Mouse (Mus musculus) erythroblast, embryonic 14.5 days (primary cell): Measurements from ENCODE around the gene Flt3l. TPM values are rescaled to one million over a fixed set of nuclear protein-coding genes. Genes with fewer than 3 reads are reported as not detected.
"Not testable (repeated sequence)": the region's sequence is repeated elsewhere in the genome, so short reads cannot be mapped to it uniquely, and the experiment has no call there.

Experiments used
- H3K27me3 ChIP-seq: 2 replicates; pipeline ENCODE4 v1.6.1; 2012; ENCODE audit warnings: inconsistent platforms; ENCODE audit not compliant: control insufficient read depth
- H3K36me3 ChIP-seq: 2 replicates; pipeline ENCODE4 v1.6.1; 2012; ENCODE audit warnings: mild to moderate bottlenecking, inconsistent platforms; ENCODE audit not compliant: control insufficient read depth
- H3K4me1 ChIP-seq: 2 replicates; pipeline ENCODE4 v1.6.1; 2012; ENCODE audit warnings: inconsistent platforms; ENCODE audit not compliant: control insufficient read depth
- H3K4me3 ChIP-seq: replicated peaks from 2 replicates; pipeline ENCODE3; 2012; ENCODE audit warnings: moderate library complexity, mild to moderate bottlenecking, inconsistent platforms
- H3K9me3 ChIP-seq: 2 replicates; pipeline ENCODE4 v1.6.1; 2012; ENCODE audit warnings: low read length, inconsistent platforms, mixed read lengths; ENCODE audit not compliant: control insufficient read depth
- GATA1 ChIP-seq: IDR thresholded peaks from 2 replicates; pipeline ENCODE4 v1.6.1; 2012; ENCODE audit warnings: low read length, inconsistent platforms, mixed read lengths
- TAL1 ChIP-seq: IDR thresholded peaks from 3 replicates; pipeline ENCODE4 v1.6.1; 2012; ENCODE audit warnings: low read length, inconsistent platforms, mixed read lengths
- polyA plus RNA-seq: library from polyadenylated mRNA; stranded (reverse); fragments of >175 nt; gene quantifications from 2 replicates; pipeline ENCODE4 v1.2.3, GENCODE M21; 2012

The Flt3l gene
- polyA plus RNA-seq, 1 experiment: 1.7 TPM

GRCm38 (mm10) chr7:45113476-45113875, 22.8 kb downstream of the Flt3l start:
- Histone ChIP-seq H3K4me3 (no peak overlapping the region), H3K36me3 (peaks cover 3% of the 10 kb centered on the region; the same call in 1 of the 2 replicates), H3K9me3 (no peaks in the 10 kb centered on the region), H3K4me1 (peaks cover 37% of the 10 kb centered on the region), H3K27me3 (no peaks in the 10 kb centered on the region)
- TF ChIP-seq GATA1 (no peak), TAL1 (no peak)

- TF ChIP-seq GATA1: no peak
- no peak for TF ChIP-seq TAL1
- Histone ChIP-seq H3K36me3 (no peaks in the 10 kb centered on the region), H3K9me3 (no peaks in the 10 kb centered on the region), H3K4me3 (no peak overlapping the region), H3K27me3 (no peaks in the 10 kb centered on the region), H3K4me1 (peaks cover 30% of the 10 kb centered on the region)
Measured at GRCm38 (mm10) chr7:45112529-45112928, 23.7 kb downstream of the Flt3l start.

- H3K4me3 ChIP-seq: no peak overlapping the region
- H3K9me3 ChIP-seq: no peaks in the 10 kb centered on the region
- H3K27me3 ChIP-seq: no peaks in the 10 kb centered on the region
- TF ChIP-seq TAL1 (no peak), GATA1 (no peak)
- H3K4me1 ChIP-seq: peaks cover 29% of the 10 kb centered on the region
- H3K36me3 ChIP-seq: no peaks in the 10 kb centered on the region
Measured at GRCm38 (mm10) chr7:45111940-45112339, 24.3 kb downstream of the Flt3l start.

GRCm38 (mm10) chr7:45110089-45110488, 26.1 kb downstream of the Flt3l start:
- H3K4me3 ChIP-seq, H3K27me3 ChIP-seq, H3K9me3 ChIP-seq, H3K36me3 ChIP-seq: not testable (repeated sequence)
- H3K4me1 ChIP-seq: peaks cover 26% of the 10 kb centered on the region

- no peak overlapping the region for H3K4me3 ChIP-seq
- no peaks in the 10 kb centered on the region for H3K27me3 ChIP-seq
Measured at GRCm38 (mm10) chr7:45107052-45107645, 29.1 kb downstream of the Flt3l start.

GRCm38 (mm10) chr7:45106441-45106840, 29.8 kb downstream of the Flt3l start:
- TF ChIP-seq TAL1 (no peak), GATA1 (no peak)
- peaks cover 2% of the 10 kb centered on the region for H3K4me1 ChIP-seq
- H3K36me3 ChIP-seq: no peaks in the 10 kb centered on the region
- H3K9me3 ChIP-seq: no peaks in the 10 kb centered on the region
- H3K4me3 ChIP-seq: no peak overlapping the region
- no peaks in the 10 kb centered on the region for H3K27me3 ChIP-seq

More at GRCm38 (mm10) chr7:45107052-45107645, 29.1 kb downstream of the Flt3l start:
- H3K9me3 ChIP-seq: no peaks in the 10 kb centered on the region
- H3K4me1 ChIP-seq: peaks cover 6% of the 10 kb centered on the region
- H3K36me3 ChIP-seq: no peaks in the 10 kb centered on the region
- TF ChIP-seq GATA1: no peak
- TF ChIP-seq TAL1: no peak

- H3K4me3 ChIP-seq: no peak overlapping the region
- no peak for TF ChIP-seq TAL1
- no peak for TF ChIP-seq GATA1
- H3K9me3 ChIP-seq: no peaks in the 10 kb centered on the region
- no peaks in the 10 kb centered on the region for H3K27me3 ChIP-seq
- H3K36me3 ChIP-seq: no peaks in the 10 kb centered on the region
- H3K4me1 ChIP-seq: no peaks in the 10 kb centered on the region; the same call in none of the 2 replicates
Measured at GRCm38 (mm10) chr7:45105491-45105890, 30.7 kb downstream of the Flt3l start.

GRCm38 (mm10) chr7:45104941-45105340, 31.3 kb downstream of the Flt3l start:
- no peaks in the 10 kb centered on the region for H3K27me3 ChIP-seq
- no peaks in the 10 kb centered on the region for H3K9me3 ChIP-seq
- no peak for TF ChIP-seq TAL1
- TF ChIP-seq GATA1: no peak
- H3K4me1 ChIP-seq: no peaks in the 10 kb centered on the region
- H3K4me3 ChIP-seq: no peak overlapping the region
- no peaks in the 10 kb centered on the region for H3K36me3 ChIP-seq

GRCm38 (mm10) chr7:45103652-45104180, 32.5 kb downstream of the Flt3l start, which contains the start of gene Fcgrt:
TSS of gene Fcgrt (minus strand) at chr7:45103851.
- Histone ChIP-seq H3K4me3 (peak within 1 kb of the TSS; percentile 17), H3K9me3 (no peaks in the 10 kb centered on the region), H3K36me3 (no peaks in the 10 kb centered on the region), H3K4me1 (no peaks in the 10 kb centered on the region; the same call in 1 of the 2 replicates), H3K27me3 (no peaks in the 10 kb centered on the region)
- no peak for TF ChIP-seq TAL1
- no peak for TF ChIP-seq GATA1
